Mouse (Mus musculus) testis, postnatal 10 days (tissue): Measurements from ENCODE around the gene Epb41l2.

Experiments
- DNase-seq: peaks from one replicate; pipeline ENCODE4 v3.0.0; 2021; ENCODE audit warnings: low spot score

Epb41l2 gene

GRCm38 (mm10) chr10:25365708-25366107 is 6.1 kb downstream of the Epb41l2 start:
- DNase-seq = no peak

GRCm38 (mm10) chr10:25366691-25367090 is 7.1 kb downstream of the Epb41l2 start:
- no peak for DNase-seq

- DNase-seq = no peak
Observed at GRCm38 (mm10) chr10:25368928-25369327, 9.3 kb downstream of the Epb41l2 start.

- no peak for DNase-seq
Observed at GRCm38 (mm10) chr10:25369691-25370090, 10.1 kb downstream of the Epb41l2 start.

GRCm38 (mm10) chr10:25371336-25371735 is 11.7 kb downstream of the Epb41l2 start:
- no peak for DNase-seq

GRCm38 (mm10) chr10:25371915-25372371 is 12.3 kb downstream of the Epb41l2 start:
- DNase-seq = no peak

- DNase-seq = no peak
Observed at GRCm38 (mm10) chr10:25372510-25373148, 13.0 kb downstream of the Epb41l2 start.

GRCm38 (mm10) chr10:25375036-25375435 is 15.4 kb downstream of the Epb41l2 start:
- DNase-seq = no peak

- DNase-seq = no peak
Observed at GRCm38 (mm10) chr10:25380746-25381481, 21.3 kb downstream of the Epb41l2 start.

GRCm38 (mm10) chr10:25381951-25382350 is 22.4 kb downstream of the Epb41l2 start:
- no peak for DNase-seq

- no peak for DNase-seq
Observed at GRCm38 (mm10) chr10:25383171-25383570, 23.6 kb downstream of the Epb41l2 start.

GRCm38 (mm10) chr10:25384391-25384790 is 24.8 kb downstream of the Epb41l2 start:
- DNase-seq = no peak

GRCm38 (mm10) chr10:25385811-25386580 is 26.4 kb downstream of the Epb41l2 start:
- no peak for DNase-seq

GRCm38 (mm10) chr10:25386868-25387267 is 27.3 kb downstream of the Epb41l2 start:
- DNase-seq = no peak

- no peak for DNase-seq
Observed at GRCm38 (mm10) chr10:25387268-25387667, 27.7 kb downstream of the Epb41l2 start.

- DNase-seq = no peak
Observed at GRCm38 (mm10) chr10:25392786-25393185, 33.2 kb downstream of the Epb41l2 start.

- no peak for DNase-seq
Observed at GRCm38 (mm10) chr10:25393721-25394120, 34.1 kb downstream of the Epb41l2 start.

GRCm38 (mm10) chr10:25395236-25395886 is 35.8 kb downstream of the Epb41l2 start:
- DNase-seq = no peak

- no peak for DNase-seq
Observed at GRCm38 (mm10) chr10:25396859-25397258, 37.3 kb downstream of the Epb41l2 start.

- DNase-seq = no peak
Observed at GRCm38 (mm10) chr10:25397767-25398690, 38.4 kb downstream of the Epb41l2 start.

GRCm38 (mm10) chr10:25399016-25399415 is 39.4 kb downstream of the Epb41l2 start:
- no peak for DNase-seq
